Mouse (Mus musculus): ENCODE data around the gene Ncbp3. TPM values are rescaled to one million over a fixed set of nuclear protein-coding genes. Genes with fewer than 3 reads are reported as not detected.

The Ncbp3 gene
- total RNA-seq, 1 experiment from 2014 or later = 11.5 TPM

GRCm38 (mm10) chr11:73108898-73109625, 61.5 kb downstream of the Ncbp3 start:
- 0 out of 2 replicates have a peak, but pooled peaks have one; percentile 9 for ATAC-seq (replicated peaks; ENCODE audit: insufficient number of reproducible peaks, low FRiP score, low TSS enrichment, poor library complexity, severe bottlenecking)

DNA sequence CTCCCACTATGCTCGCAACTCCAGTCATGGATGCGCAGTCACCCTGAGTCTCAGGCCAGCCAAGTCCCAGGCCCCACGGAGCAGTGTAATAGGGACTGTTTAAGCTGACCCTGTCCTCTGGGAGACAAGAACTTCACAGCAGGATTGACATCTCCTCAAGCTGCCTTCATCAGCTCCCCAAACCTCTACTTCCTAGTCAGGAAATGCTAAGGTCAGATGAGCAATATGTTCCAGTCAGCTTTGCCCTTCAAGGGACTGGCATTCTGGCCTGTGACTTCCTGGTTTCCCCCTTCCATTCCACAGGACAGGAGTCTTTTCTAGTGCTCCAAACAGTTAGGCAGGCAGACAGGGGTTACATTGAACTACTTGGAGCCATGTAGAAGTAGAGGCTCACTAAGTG, 62.4 kb downstream of the Ncbp3 start:
- no peak for ATAC-seq (replicated peaks; ENCODE audit: insufficient number of reproducible peaks, low FRiP score, low TSS enrichment, poor library complexity, severe bottlenecking)

DNA sequence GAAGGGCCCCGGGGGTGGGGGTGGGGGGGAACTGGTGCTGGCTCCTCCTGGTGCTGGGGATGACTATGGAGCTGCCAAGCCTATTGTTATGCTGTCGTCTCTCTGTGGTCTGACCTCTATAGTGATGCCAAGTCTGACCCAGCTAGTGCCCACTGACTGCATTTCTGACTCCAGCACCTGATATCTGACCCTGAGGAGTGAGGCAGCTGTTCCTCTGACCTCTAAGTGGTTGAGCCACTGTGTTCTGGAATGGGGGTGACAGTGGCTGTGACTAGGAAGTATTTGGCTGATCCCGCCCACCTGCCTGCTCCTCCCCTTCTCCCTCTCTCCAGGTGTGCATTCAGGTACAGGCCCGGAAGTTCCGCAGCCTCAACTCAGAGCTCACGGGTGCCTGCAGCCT, 63.8 kb downstream of the Ncbp3 start:
- ATAC-seq (replicated peaks; ENCODE audit: insufficient number of reproducible peaks, low FRiP score, low TSS enrichment, poor library complexity, severe bottlenecking) = no peak

DNA sequence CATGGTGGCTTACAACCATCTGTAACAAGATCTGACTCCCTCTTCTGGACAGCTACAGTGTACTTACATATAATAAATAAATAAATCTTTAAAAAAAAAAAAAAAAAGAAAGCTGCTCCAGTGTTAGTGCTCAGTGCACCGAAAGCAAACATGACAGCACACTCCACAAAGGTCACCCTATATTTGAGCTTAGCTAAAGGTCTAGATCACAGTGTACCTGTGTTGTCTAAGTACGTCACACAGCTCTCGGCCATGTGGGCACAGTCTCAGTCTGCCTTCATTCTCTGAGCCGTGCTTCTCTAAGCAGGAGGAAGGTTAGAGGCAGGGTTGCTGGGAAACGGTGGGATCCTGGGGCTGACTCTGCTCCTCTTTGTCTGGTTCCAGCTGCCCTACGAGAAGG, 78.9 kb downstream of the Ncbp3 start:
- ATAC-seq (replicated peaks; ENCODE audit: insufficient number of reproducible peaks, low FRiP score, low TSS enrichment, poor library complexity, severe bottlenecking) = no peak

DNA sequence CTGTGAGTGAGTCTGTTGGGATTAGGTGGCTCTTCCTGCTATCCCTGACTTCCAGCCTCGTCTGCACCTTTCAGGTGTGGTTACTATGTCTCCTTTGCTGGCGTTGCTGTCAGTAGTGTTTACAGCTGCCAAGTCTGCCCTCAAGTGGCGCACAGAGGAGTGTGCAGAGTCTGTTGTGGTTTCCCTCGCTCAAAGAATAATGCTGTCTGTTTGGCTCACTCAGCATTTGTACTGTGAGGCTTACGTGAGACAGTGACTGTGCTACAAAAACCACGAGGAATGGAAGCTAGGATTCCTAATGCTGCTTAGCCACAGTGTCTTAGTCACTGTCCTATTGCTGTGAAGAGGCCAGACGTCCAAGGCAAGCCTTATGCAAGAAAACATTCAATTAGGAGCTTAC, 83.4 kb downstream of the Ncbp3 start:
- ATAC-seq (replicated peaks; ENCODE audit: insufficient number of reproducible peaks, low FRiP score, low TSS enrichment, poor library complexity, severe bottlenecking) = no peak

DNA sequence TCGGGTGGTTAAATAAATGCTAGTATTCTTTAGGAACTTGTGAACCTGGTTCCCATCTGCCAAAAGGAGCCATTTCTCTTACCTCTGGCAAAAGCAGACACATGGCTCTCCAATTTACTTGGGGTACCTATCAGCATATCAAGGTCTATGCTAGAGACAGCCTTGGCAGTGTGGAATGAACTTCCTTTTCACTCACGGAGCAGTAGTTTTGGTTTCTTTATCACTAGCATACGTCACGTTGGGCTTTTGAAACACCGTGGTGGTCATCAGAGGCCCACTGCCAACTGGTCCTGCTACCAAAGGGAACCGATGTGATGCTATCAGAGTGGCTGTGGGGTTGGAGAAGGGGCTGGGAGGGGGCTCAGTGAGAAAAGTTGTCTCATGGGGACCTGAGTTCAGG, 85.4 kb downstream of the Ncbp3 start:
- ATAC-seq (replicated peaks; ENCODE audit: insufficient number of reproducible peaks, low FRiP score, low TSS enrichment, poor library complexity, severe bottlenecking) = peak; percentile 54; the same call in 1 of the 2 replicates

GRCm38 (mm10) chr11:73134222-73134621, 86.6 kb downstream of the Ncbp3 start:
- ATAC-seq (replicated peaks; ENCODE audit: insufficient number of reproducible peaks, low FRiP score, low TSS enrichment, poor library complexity, severe bottlenecking) = no peak

DNA sequence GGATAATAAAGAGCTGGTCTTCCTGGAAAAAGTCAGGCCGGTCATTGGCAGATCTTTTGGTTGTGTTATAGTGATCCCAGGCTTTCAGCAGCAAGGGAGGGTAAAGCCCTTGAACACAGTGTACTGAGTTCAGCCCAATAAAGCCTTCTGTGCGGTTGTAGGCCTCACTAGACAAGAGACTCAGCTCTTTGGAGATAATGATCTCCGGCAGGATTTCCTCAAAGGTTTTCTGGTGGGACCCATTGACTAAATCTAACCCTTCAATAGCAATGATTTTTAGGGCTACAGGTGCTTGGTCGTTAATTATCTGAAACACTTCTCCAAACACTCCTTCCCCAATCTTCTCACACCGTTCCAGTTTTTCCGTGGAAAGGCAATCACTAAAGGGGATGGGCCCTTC, 89.0 kb downstream of the Ncbp3 start:
- ATAC-seq (replicated peaks; ENCODE audit: insufficient number of reproducible peaks, low FRiP score, low TSS enrichment, poor library complexity, severe bottlenecking) = no peak

- ATAC-seq (replicated peaks; ENCODE audit: insufficient number of reproducible peaks, low FRiP score, low TSS enrichment, poor library complexity, severe bottlenecking) = no peak
Measured at GRCm38 (mm10) chr11:73137116-73137515, 89.5 kb downstream of the Ncbp3 start.

GRCm38 (mm10) chr11:73137591-73138501, 90.3 kb downstream of the Ncbp3 start, which contains the start of gene Haspin:
Haspin (minus strand) TSS chr11:73138294.
- peak; percentile 80 for ATAC-seq (replicated peaks; ENCODE audit: insufficient number of reproducible peaks, low FRiP score, low TSS enrichment, poor library complexity, severe bottlenecking)

Other genes starting within 250 kb of the Ncbp3 start
- gene Atp2a3, start 86.6 kb upstream of the Ncbp3 start, total RNA-seq (2017) = 107 to 245 TPM (median 115 TPM) in 3 replicates
- gene P2rx1, start 48.7 kb upstream of the Ncbp3 start, total RNA-seq (2017) = 6.3 to 18.7 TPM (median 15.6 TPM) in 3 replicates
- 2.6 to 4.0 TPM (median 3.0 TPM) in 3 replicates for gene Camkk1, start 28.8 kb upstream of the Ncbp3 start, total RNA-seq (2017)
- 1.7 to 2.4 TPM (median 1.8 TPM) in 3 replicates for gene Itgae, start 42.8 kb downstream of the Ncbp3 start, total RNA-seq (2017)
- gene Haspin, start 90.5 kb downstream of the Ncbp3 start, total RNA-seq (2017) = 6.3 to 16.9 TPM (median 6.5 TPM) in 3 replicates
- 0.32 TPM in 1 of 3 replicates, not detected in the others for gene P2rx5, start 112.6 kb downstream of the Ncbp3 start, total RNA-seq (2017)
- 28.3 to 33.4 TPM (median 32.5 TPM) in 3 replicates for gene Emc6, start 129.3 kb downstream of the Ncbp3 start, total RNA-seq (2017)
- 14.2 to 15.7 TPM (median 14.6 TPM) in 3 replicates for gene Tax1bp3, start 129.3 kb downstream of the Ncbp3 start, total RNA-seq (2017)
- gene Ctns, start 151.3 kb downstream of the Ncbp3 start, total RNA-seq (2017) = 15.6 to 19.4 TPM (median 18.2 TPM) in 3 replicates
- 0.64 to 3.0 TPM (median 1.2 TPM) in 3 replicates for gene Shpk, start 151.7 kb downstream of the Ncbp3 start, total RNA-seq (2017)
- gene Trpv1, start 186.5 kb downstream of the Ncbp3 start, total RNA-seq (2017) = not detected in 3 replicates
- gene Trpv3, start 219.6 kb downstream of the Ncbp3 start, total RNA-seq (2017) = not detected in 3 replicates